Comparison of ENCODE assay signal across 14 mouse cellular contexts in genomic region chr11:11690059-11690844, GRCm38 (mm10). TPM values are rescaled to one million over a fixed set of nuclear protein-coding genes. Genes with fewer than 3 reads are reported as not detected.
A peak's percentile ranks its signal among the peaks of the same experiment; 100 is the strongest.
DNase-seq lines count a peak whose midpoint lies in the region; ATAC-seq and TF ChIP-seq lines count a peak whose summit lies in the region.
"Had no signal": no experiment of that assay in that cellular context is flagged by ENCODE, and none has a peak within 500 bp of the region (broad histone marks: within the 10 kb centered on the region; RNA-seq: fewer than 3 reads in every experiment).

No protein-coding gene starts in this region.

- H3K36me3 ChIP-seq in G1E (replicated peaks): peaks cover 36% of the 10 kb centered on the region
- 0 out of 2 replicates have a peak, but pooled peaks cover under 1% of the 10 kb centered on the region for H3K36me3 ChIP-seq in liver, embryonic 12.5 days
- H3K36me3 ChIP-seq in kidney, adult 2 months (ENCODE audit: control insufficient read depth, insufficient read depth, low read length): no peaks in the 10 kb centered on the region
- H3K36me3 ChIP-seq: embryonic facial prominence, embryonic 12.5 days; limb, embryonic 15.5 days had no signal

- TF ChIP-seq CTCF in G1E (IDR thresholded peaks at IDR 0.05; ENCODE audit: low read depth, low read length): no peak
- no peak for TF ChIP-seq CTCF in kidney, adult 2 months (conservative IDR thresholded peaks at IDR 0.05; ENCODE audit: insufficient read depth, insufficient read length, low read depth, low read length)

- peaks cover 60% of the 10 kb centered on the region for H3K4me1 ChIP-seq in G1E (ENCODE audit: insufficient read depth, low read depth, low read length)
- H3K4me1 ChIP-seq in liver, embryonic 12.5 days: peaks cover 66% of the 10 kb centered on the region
- H3K4me1 ChIP-seq in kidney, adult 2 months (ENCODE audit: control insufficient read depth, insufficient read depth, low read length): peaks cover 3% of the 10 kb centered on the region; the same call in 1 of the 2 replicates

- peak overlapping the region; percentile 19 for H3K9ac ChIP-seq in liver, embryonic 12.5 days
- H3K9ac ChIP-seq: embryonic facial prominence, embryonic 12.5 days; hindbrain, embryonic 14.5 days; limb, embryonic 15.5 days had no signal

- no peak for TF ChIP-seq POLR2A in kidney, adult 2 months (IDR thresholded peaks at IDR 0.05; ENCODE audit: low read depth, low read length)

- ATAC-seq in G1E (ENCODE audit: extremely low read depth, insufficient number of reproducible peaks, low FRiP score, poor library complexity, severe bottlenecking): no peak
- ATAC-seq in liver, embryonic 12.5 days: no peak
- ATAC-seq: Patski had no signal

- H3K4me3 ChIP-seq in G1E (ENCODE audit: low read depth, low read length): peak overlapping the region; percentile 65; the same call in 1 of the 2 replicates
- H3K4me3 ChIP-seq in liver, embryonic 12.5 days: peak overlapping the region; percentile 34
- H3K4me3 ChIP-seq in kidney, adult 2 months (ENCODE audit: insufficient read depth, low read depth, low read length): no peak overlapping the region
- H3K4me3 ChIP-seq: embryonic facial prominence, embryonic 12.5 days; limb, embryonic 15.5 days; myocyte had no signal

- peak overlapping the region; percentile 96 for H3K4me2 ChIP-seq in liver, embryonic 12.5 days
- H3K4me2 ChIP-seq: embryonic facial prominence, embryonic 12.5 days; hindbrain, embryonic 14.5 days; limb, embryonic 15.5 days had no signal

- no peaks in the 10 kb centered on the region for H3K9me3 ChIP-seq in G1E (replicated peaks)
- H3K9me3 ChIP-seq in liver, embryonic 12.5 days (replicated peaks): no peaks in the 10 kb centered on the region
- H3K9me3 ChIP-seq: embryonic facial prominence, embryonic 12.5 days; limb, embryonic 15.5 days had no signal

- H3K27ac ChIP-seq in liver, embryonic 12.5 days: peak overlapping the region; percentile 89
- no peak overlapping the region for H3K27ac ChIP-seq in kidney, adult 2 months (ENCODE audit: insufficient read depth, low read depth, low read length)
- H3K27ac ChIP-seq: embryonic facial prominence, embryonic 12.5 days; hindbrain, embryonic 14.5 days; limb, embryonic 15.5 days had no signal

- no peaks in the 10 kb centered on the region for H3K27me3 ChIP-seq in G1E (ENCODE audit: insufficient read depth, low read length)
- H3K27me3 ChIP-seq in liver, embryonic 12.5 days (replicated peaks): peaks cover 2% of the 10 kb centered on the region
- no peaks in the 10 kb centered on the region; the same call in 1 of the 2 replicates for H3K27me3 ChIP-seq in kidney, adult 2 months (replicated peaks; ENCODE audit: control insufficient read depth, insufficient read depth, low read length)

- WGBS in liver, embryonic 12.5 days (ENCODE audit: insufficient replicate concordance): 50% methylated on average over 11 of the region's 11 CpGs
- WGBS in kidney, adult 2 months: 73% methylated on average over 11 of the region's 11 CpGs

- DNase-seq in A20 (ENCODE audit: low read depth, low spot score) (peak; percentile 95), G1E (ENCODE audit: low spot score) (no peak)
- peak; percentile 38 for DNase-seq in spleen, adult 12 weeks (ENCODE audit: low spot score)
- no peak for DNase-seq in kidney, adult 2 months
- DNase-seq in testis, postnatal 14 days (ENCODE audit: low spot score): no peak
- no peak for DNase-seq in urinary bladder, adult 18-20 months (ENCODE audit: low spot score in 2 of 2)
- DNase-seq in adrenal gland, postnatal 14 days: no peak
- DNase-seq: right cerebral cortex, postnatal 14 days had no signal

RNA-seq across cellular contexts. Expression of gene Ikzf1, which starts 5.4 kb away (rescaled TPM):
- total RNA-seq in G1E (2014; fragmentation: Nextera tagmentation) (143 and 149 TPM in 2 replicates), G1E (2017) (60.5 and 70.1 TPM in 2 replicates)
- polyA plus RNA-seq in G1E (2012): 214 and 245 TPM in 2 replicates
- polyA plus RNA-seq in liver, embryonic 12.5 days (2016; fragmentation: Nextera tagmentation; extraction: Ambion mirVana): 59.1 and 61.0 TPM in 2 replicates
- polyA plus RNA-seq in kidney, adult 2 months (2012; rRNA removed): 2.9 and 12.8 TPM in 2 replicates
- total RNA-seq in adrenal gland, postnatal 14 days (2021): 6.3 and 23.4 TPM in 2 replicates
- polyA plus RNA-seq: Patski had no signal

Comparison
In these comparisons a context has a peak if more than half of its experiments do, and no peak if none do; other contexts are left out.
1. DNase-seq: peak in A20 (single experiment) and spleen, adult 12 weeks (single experiment); none in G1E (single experiment), kidney, adult 2 months (single experiment), testis, postnatal 14 days (single experiment), urinary bladder, adult 18-20 months (0 of 2) and adrenal gland, postnatal 14 days (single experiment).